Comparison of ENCODE assay signal across 22 mouse cellular contexts in the genomic region with DNA sequence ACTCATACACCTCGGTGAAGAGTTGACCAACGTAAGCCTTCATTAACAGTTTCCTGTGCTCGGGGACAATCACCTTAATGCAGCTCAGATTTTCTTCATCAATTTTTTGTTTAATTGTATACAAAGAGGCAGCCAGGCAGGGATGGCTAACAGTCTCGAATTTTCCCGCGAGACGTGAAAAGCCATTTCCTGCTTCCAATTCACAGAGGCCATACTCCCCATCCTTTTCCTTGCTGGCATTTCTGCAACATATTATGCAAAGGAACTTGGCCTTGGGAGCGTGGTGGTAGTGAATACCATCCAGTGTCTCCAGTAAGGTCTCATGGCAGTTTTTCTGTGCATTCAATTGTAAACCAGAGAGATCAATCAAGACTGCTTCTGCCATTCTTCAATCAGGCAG. TPM values are rescaled to one million over a fixed set of nuclear protein-coding genes. Genes with fewer than 3 reads are reported as not detected.
DNase-seq lines count a peak whose midpoint lies in the region; ATAC-seq and TF ChIP-seq lines count a peak whose summit lies in the region.
"Had no signal": no experiment of that assay in that cellular context is flagged by ENCODE, and none has a peak within 500 bp of the region (broad histone marks: within the 10 kb centered on the region; RNA-seq: fewer than 3 reads in every experiment).

No protein-coding gene starts in this region.

- peaks cover 15% of the 10 kb centered on the region for H3K36me3 ChIP-seq in liver, adult 2 months (ENCODE audit: control insufficient read depth, insufficient read depth, low read length)
- no peaks in the 10 kb centered on the region for H3K36me3 ChIP-seq in liver, embryonic 16.5 days (ENCODE audit: control insufficient read depth, insufficient read depth)
- no peaks in the 10 kb centered on the region for H3K36me3 ChIP-seq in stomach, postnatal 0 days (ENCODE audit: control insufficient read depth, insufficient read depth, low read length)
- H3K36me3 ChIP-seq: forebrain, embryonic 10.5 days; forebrain, embryonic 15.5 days; heart, embryonic 13.5 days; hindbrain, embryonic 15.5 days had no signal

- 55% methylated on average over 8 of the region's 8 CpGs for WGBS in liver, adult 2 months
- WGBS in liver, embryonic 16.5 days (ENCODE audit: insufficient replicate concordance): 62% methylated on average over 8 of the region's 8 CpGs
- WGBS in stomach, postnatal 0 days: 75% methylated on average over 8 of the region's 8 CpGs

- H3K4me3 ChIP-seq in liver, adult 2 months (ENCODE audit: insufficient read depth, low read depth, low read length): no peak overlapping the region
- H3K4me3 ChIP-seq in brown adipose tissue, adult 24 weeks (ENCODE audit: insufficient read depth, low read depth, low read length): no peak overlapping the region
- no peak overlapping the region for H3K4me3 ChIP-seq in liver, embryonic 16.5 days (ENCODE audit: low read depth, low read length)
- no peak overlapping the region for H3K4me3 ChIP-seq in stomach, postnatal 0 days (ENCODE audit: low read depth, low read length)
- H3K4me3 ChIP-seq: erythroblast, embryonic 14.5 days; forebrain, embryonic 15.5 days; hindbrain, embryonic 15.5 days had no signal

- no peaks in the 10 kb centered on the region for H3K27me3 ChIP-seq in liver, adult 2 months (ENCODE audit: control insufficient read depth, insufficient read depth, low read length)
- peaks cover 3% of the 10 kb centered on the region; the same call in 1 of the 2 replicates for H3K27me3 ChIP-seq in liver, embryonic 16.5 days (ENCODE audit: control insufficient read depth, insufficient read depth, low read depth, low read length)
- no peaks in the 10 kb centered on the region for H3K27me3 ChIP-seq in stomach, postnatal 0 days (ENCODE audit: control insufficient read depth, insufficient read depth, low read length)
- H3K27me3 ChIP-seq: embryonic facial prominence, embryonic 15.5 days; forebrain, embryonic 15.5 days; heart, embryonic 13.5 days had no signal

- DNase-seq in liver, adult 2 months (ENCODE audit: extremely low read depth, low read depth, low spot score): no peak
- no peak for DNase-seq in liver
- no peak for DNase-seq in stomach, postnatal 0 days (ENCODE audit: low spot score)
- no peak for DNase-seq in heart, adult 9 months (ENCODE audit: low spot score in 2 of 2)
- DNase-seq in urinary bladder, postnatal 25 days (ENCODE audit: low spot score): no peak
- no peak for DNase-seq in thymus, postnatal 14 days
- DNase-seq: adrenal gland, adult 2 months; adrenal gland, postnatal 25 days; cerebellum, adult 11 months; cerebellum, adult 8-10 months; cerebellum, postnatal 14 days; embryo, embryonic 11 days; gastrocnemius, postnatal 25 days; heart, postnatal 36 days had no signal

- H3K27ac ChIP-seq in liver, adult 2 months (replicated peaks; ENCODE audit: insufficient read depth, low read depth, low read length): peak overlapping the region; percentile 64
- H3K27ac ChIP-seq in brown adipose tissue, adult 24 weeks (replicated peaks; ENCODE audit: low read depth, low read length): peak overlapping the region; percentile 19
- H3K27ac ChIP-seq in liver, embryonic 16.5 days (ENCODE audit: low read length): peak overlapping the region; percentile 66
- H3K27ac ChIP-seq in stomach, postnatal 0 days (replicated peaks): 0 out of 2 replicates have a peak overlapping the region, but pooled peaks have one; percentile 49
- H3K27ac ChIP-seq: embryonic facial prominence, embryonic 15.5 days; forebrain, embryonic 10.5 days; forebrain, embryonic 15.5 days; heart, embryonic 13.5 days; hindbrain, embryonic 15.5 days had no signal

- TF ChIP-seq EP300 in stomach, postnatal 0 days (optimal IDR thresholded peaks at IDR 0.05): no peak

- ATAC-seq in liver, embryonic 16.5 days (ENCODE audit: low read depth): no peak
- ATAC-seq in stomach, postnatal 0 days (ENCODE audit: low FRiP score, low TSS enrichment): no peak
- ATAC-seq: forebrain, embryonic 15.5 days had no signal

- H3K4me1 ChIP-seq in liver, adult 2 months (ENCODE audit: control insufficient read depth, insufficient read depth, low read length): peaks cover 9% of the 10 kb centered on the region
- H3K4me1 ChIP-seq in brown adipose tissue, adult 24 weeks (ENCODE audit: control insufficient read depth, insufficient read depth, insufficient read length, low read length): no peaks in the 10 kb centered on the region
- peaks cover 5% of the 10 kb centered on the region for H3K4me1 ChIP-seq in liver, embryonic 16.5 days (ENCODE audit: control insufficient read depth, low read depth, low read length)
- H3K4me1 ChIP-seq in stomach, postnatal 0 days (replicated peaks; ENCODE audit: control insufficient read depth, insufficient read depth): no peaks in the 10 kb centered on the region

- H3K4me2 ChIP-seq in liver, embryonic 16.5 days (ENCODE audit: low read depth, low read length): 0 out of 2 replicates have a peak overlapping the region, but pooled peaks have one; percentile 3
- H3K4me2 ChIP-seq in stomach, postnatal 0 days (replicated peaks; ENCODE audit: low read depth): no peak overlapping the region
- H3K4me2 ChIP-seq: embryonic facial prominence, embryonic 15.5 days; forebrain, embryonic 15.5 days; hindbrain, embryonic 15.5 days had no signal

- H3K9me3 ChIP-seq in liver, embryonic 16.5 days (replicated peaks; ENCODE audit: control insufficient read depth, low read length): no peaks in the 10 kb centered on the region
- no peaks in the 10 kb centered on the region for H3K9me3 ChIP-seq in stomach, postnatal 0 days (ENCODE audit: control insufficient read depth, low read length)
- H3K9me3 ChIP-seq: embryonic facial prominence, embryonic 15.5 days; forebrain, embryonic 10.5 days; forebrain, embryonic 15.5 days; heart, embryonic 13.5 days; hindbrain, embryonic 15.5 days had no signal

- H3K9ac ChIP-seq in liver, adult 2 months (ENCODE audit: low read depth, low read length): no peak overlapping the region; the same call in 1 of the 2 replicates
- H3K9ac ChIP-seq in liver, embryonic 16.5 days (ENCODE audit: low read depth, low read length): no peak overlapping the region
- H3K9ac ChIP-seq in stomach, postnatal 0 days (ENCODE audit: low read length): no peak overlapping the region
- H3K9ac ChIP-seq: embryonic facial prominence, embryonic 15.5 days; forebrain, embryonic 15.5 days; hindbrain, embryonic 15.5 days had no signal

- H3K79me2 ChIP-seq in liver, adult 2 months (ENCODE audit: control insufficient read depth, insufficient read depth, low read length): no peaks in the 10 kb centered on the region

- no peak for TF ChIP-seq POLR2A in liver, adult 2 months (IDR thresholded peaks at IDR 0.05; ENCODE audit: extremely low read depth, insufficient read depth, low read length)

- TF ChIP-seq CTCF in liver, adult 2 months (IDR thresholded peaks at IDR 0.05; ENCODE audit: low read depth, low read length): no peak
- no peak for TF ChIP-seq CTCF in stomach, postnatal 0 days (IDR thresholded peaks at IDR 0.05; ENCODE audit: low read depth)

RNA-seq across cellular contexts. Expression of a gene that starts 1.6 kb away (rescaled TPM):
- total RNA-seq in liver, adult 2 months (2014; rRNA removed): 5.0 and 6.9 TPM in 2 replicates
- 1.3 and 1.4 TPM in 2 replicates for polyA plus RNA-seq in liver, adult 2 months (2012; rRNA removed)
- 6.1 and 16.3 TPM in 2 replicates for polyA plus RNA-seq in brown adipose tissue, adult 24 weeks (2012; ENCODE audit: insufficient read depth, insufficient read length, missing spikeins)
- 1.7 and 1.8 TPM in 2 replicates for polyA plus RNA-seq in liver, embryonic 16.5 days (2015; fragmentation: Nextera tagmentation; extraction: Ambion mirVana)
- polyA plus RNA-seq in stomach, postnatal 0 days (2015; fragmentation: Nextera tagmentation; extraction: Ambion mirVana): 7.9 and 9.2 TPM in 2 replicates
- polyA plus RNA-seq: erythroblast, embryonic 14.5 days had no signal

RNA-seq across cellular contexts. Expression of a gene that starts 1.7 kb away (rescaled TPM):
- 8.6 and 8.8 TPM in 2 replicates for total RNA-seq in liver, adult 2 months (2014; rRNA removed)
- 6.0 and 6.3 TPM in 2 replicates for polyA plus RNA-seq in liver, adult 2 months (2012; rRNA removed)
- 4.5 and 6.7 TPM in 2 replicates for polyA plus RNA-seq in brown adipose tissue, adult 24 weeks (2012; ENCODE audit: insufficient read depth, insufficient read length, missing spikeins)
- polyA plus RNA-seq in liver, embryonic 16.5 days (2015; fragmentation: Nextera tagmentation; extraction: Ambion mirVana): 3.4 and 3.6 TPM in 2 replicates
- 7.7 and 8.5 TPM in 2 replicates for polyA plus RNA-seq in stomach, postnatal 0 days (2015; fragmentation: Nextera tagmentation; extraction: Ambion mirVana)
- polyA plus RNA-seq: erythroblast, embryonic 14.5 days had no signal
